Mouse (Mus musculus): Measurements from ENCODE around the gene Dusp27. TPM values are rescaled to one million over a fixed set of nuclear protein-coding genes. Genes with fewer than 3 reads are reported as not detected.

The Dusp27 gene
- polyA plus RNA-seq (2014; fragmentation: Nextera tagmentation; extraction: Ambion mirVana), result 1.9 and 2.2 TPM in 2 replicates

- Histone ChIP-seq H3K4me3 (ENCODE audit: low read depth, low read length) (no peak within 1 kb of the TSS), H3K36me3 (ENCODE audit: control insufficient read depth, insufficient read depth, low read length) (no peaks in the 10 kb centered on the region), H3K27ac (replicated peaks; ENCODE audit: low read depth, low read length) (no peak within 1 kb of the TSS), H3K27me3 (ENCODE audit: control insufficient read depth, insufficient read depth, low read length) (no peaks in the 10 kb centered on the region), H3K4me2 (ENCODE audit: low read depth, severe bottlenecking) (peak within 1 kb of the TSS; percentile 2; the same call in 1 of the 2 replicates), H3K4me1 (ENCODE audit: control insufficient read depth, insufficient read depth, low read length) (peaks cover 22% of the 10 kb centered on the region), H3K9ac (ENCODE audit: low read length) (no peak within 1 kb of the TSS), H3K9me3 (ENCODE audit: control insufficient read depth, low read length) (no peaks in the 10 kb centered on the region)
- 0 out of 2 replicates have a peak, but pooled peaks have one; percentile 35 for ATAC-seq (ENCODE audit: insufficient number of reproducible peaks, low FRiP score, low TSS enrichment, low read depth)
- 41% methylated on average over 4 of the region's 4 CpGs for WGBS
- DNase-seq (ENCODE audit: low spot score), result no peak
Measured at GRCm38 (mm10) chr1:166127719-166128118, at the start of gene Dusp27. Gene Dusp27 (minus strand): TSS chr1:166127922.

- no peak overlapping the region for H3K27ac ChIP-seq (replicated peaks; ENCODE audit: low read depth, low read length)
- no peak overlapping the region for H3K4me3 ChIP-seq (ENCODE audit: low read depth, low read length)
- H3K4me2 ChIP-seq (ENCODE audit: low read depth, severe bottlenecking), result no peak overlapping the region
- ATAC-seq (ENCODE audit: insufficient number of reproducible peaks, low FRiP score, low TSS enrichment, low read depth) (no peak), DNase-seq (ENCODE audit: low spot score) (no peak)
- no peaks in the 10 kb centered on the region for H3K9me3 ChIP-seq (ENCODE audit: control insufficient read depth, low read length)
- 48% methylated on average over 9 of the region's 9 CpGs for WGBS
- H3K27me3 ChIP-seq (ENCODE audit: control insufficient read depth, insufficient read depth, low read length), result no peaks in the 10 kb centered on the region
- H3K9ac ChIP-seq (ENCODE audit: low read length), result no peak overlapping the region
- no peaks in the 10 kb centered on the region for H3K36me3 ChIP-seq (ENCODE audit: control insufficient read depth, insufficient read depth, low read length)
- no peaks in the 10 kb centered on the region for H3K4me1 ChIP-seq (ENCODE audit: control insufficient read depth, insufficient read depth, low read length)
Measured at GRCm38 (mm10) chr1:166173621-166174020, 45.9 kb upstream of the Dusp27 start.

- Histone ChIP-seq H3K27me3 (ENCODE audit: control insufficient read depth, insufficient read depth, low read length) (no peaks in the 10 kb centered on the region), H3K36me3 (ENCODE audit: control insufficient read depth, insufficient read depth, low read length) (no peaks in the 10 kb centered on the region), H3K9me3 (ENCODE audit: control insufficient read depth, low read length) (no peaks in the 10 kb centered on the region), H3K27ac (replicated peaks; ENCODE audit: low read depth, low read length) (no peak overlapping the region), H3K4me1 (ENCODE audit: control insufficient read depth, insufficient read depth, low read length) (no peaks in the 10 kb centered on the region), H3K4me2 (ENCODE audit: low read depth, severe bottlenecking) (no peak overlapping the region), H3K9ac (ENCODE audit: low read length) (no peak overlapping the region), H3K4me3 (ENCODE audit: low read depth, low read length) (no peak overlapping the region)
- WGBS, result 91% methylated on average over 3 of the region's 3 CpGs
- DNase-seq (ENCODE audit: low spot score), result no peak
- ATAC-seq (ENCODE audit: insufficient number of reproducible peaks, low FRiP score, low TSS enrichment, low read depth), result no peak
Measured at GRCm38 (mm10) chr1:166172992-166173391, 45.3 kb upstream of the Dusp27 start.

GRCm38 (mm10) chr1:166170852-166171251 lies 43.1 kb upstream of the Dusp27 start:
- Histone ChIP-seq H3K27ac (replicated peaks; ENCODE audit: low read depth, low read length) (no peak overlapping the region), H3K36me3 (ENCODE audit: control insufficient read depth, insufficient read depth, low read length) (no peaks in the 10 kb centered on the region), H3K27me3 (ENCODE audit: control insufficient read depth, insufficient read depth, low read length) (no peaks in the 10 kb centered on the region), H3K4me1 (ENCODE audit: control insufficient read depth, insufficient read depth, low read length) (no peaks in the 10 kb centered on the region), H3K9ac (ENCODE audit: low read length) (no peak overlapping the region), H3K9me3 (ENCODE audit: control insufficient read depth, low read length) (no peaks in the 10 kb centered on the region), H3K4me2 (ENCODE audit: low read depth, severe bottlenecking) (no peak overlapping the region), H3K4me3 (ENCODE audit: low read depth, low read length) (no peak overlapping the region)
- no peak for DNase-seq (ENCODE audit: low spot score)
- no peak for ATAC-seq (ENCODE audit: insufficient number of reproducible peaks, low FRiP score, low TSS enrichment, low read depth)
- 92% methylated on average over 12 of the region's 12 CpGs for WGBS

GRCm38 (mm10) chr1:166169713-166170112 lies 42.0 kb upstream of the Dusp27 start:
- Histone ChIP-seq H3K9ac (ENCODE audit: low read length) (no peak overlapping the region), H3K27me3 (ENCODE audit: control insufficient read depth, insufficient read depth, low read length) (no peaks in the 10 kb centered on the region), H3K27ac (replicated peaks; ENCODE audit: low read depth, low read length) (no peak overlapping the region), H3K4me1 (ENCODE audit: control insufficient read depth, insufficient read depth, low read length) (no peaks in the 10 kb centered on the region), H3K36me3 (ENCODE audit: control insufficient read depth, insufficient read depth, low read length) (no peaks in the 10 kb centered on the region), H3K4me3 (ENCODE audit: low read depth, low read length) (no peak overlapping the region), H3K9me3 (ENCODE audit: control insufficient read depth, low read length) (no peaks in the 10 kb centered on the region), H3K4me2 (ENCODE audit: low read depth, severe bottlenecking) (no peak overlapping the region)
- ATAC-seq (ENCODE audit: insufficient number of reproducible peaks, low FRiP score, low TSS enrichment, low read depth) (no peak), DNase-seq (ENCODE audit: low spot score) (no peak)
- 86% methylated on average over 7 of the region's 7 CpGs for WGBS

- Histone ChIP-seq H3K36me3 (ENCODE audit: control insufficient read depth, insufficient read depth, low read length) (no peaks in the 10 kb centered on the region), H3K4me1 (ENCODE audit: control insufficient read depth, insufficient read depth, low read length) (no peaks in the 10 kb centered on the region), H3K27me3 (ENCODE audit: control insufficient read depth, insufficient read depth, low read length) (no peaks in the 10 kb centered on the region), H3K4me3 (ENCODE audit: low read depth, low read length) (no peak overlapping the region), H3K9me3 (ENCODE audit: control insufficient read depth, low read length) (no peaks in the 10 kb centered on the region), H3K4me2 (ENCODE audit: low read depth, severe bottlenecking) (no peak overlapping the region), H3K27ac (replicated peaks; ENCODE audit: low read depth, low read length) (no peak overlapping the region), H3K9ac (ENCODE audit: low read length) (no peak overlapping the region)
- 92% methylated on average over 7 of the region's 7 CpGs for WGBS
- ATAC-seq (ENCODE audit: insufficient number of reproducible peaks, low FRiP score, low TSS enrichment, low read depth) (no peak), DNase-seq (ENCODE audit: low spot score) (no peak)
Measured at GRCm38 (mm10) chr1:166168017-166168416, 40.3 kb upstream of the Dusp27 start.

- ATAC-seq (ENCODE audit: insufficient number of reproducible peaks, low FRiP score, low TSS enrichment, low read depth), result no peak
- H3K27me3 ChIP-seq (ENCODE audit: control insufficient read depth, insufficient read depth, low read length), result no peaks in the 10 kb centered on the region
- no peak overlapping the region for H3K27ac ChIP-seq (replicated peaks; ENCODE audit: low read depth, low read length)
- DNase-seq (ENCODE audit: low spot score), result no peak
- H3K9ac ChIP-seq (ENCODE audit: low read length), result no peak overlapping the region
- no peaks in the 10 kb centered on the region for H3K4me1 ChIP-seq (ENCODE audit: control insufficient read depth, insufficient read depth, low read length)
- H3K4me3 ChIP-seq (ENCODE audit: low read depth, low read length), result no peak overlapping the region
- H3K4me2 ChIP-seq (ENCODE audit: low read depth, severe bottlenecking), result no peak overlapping the region
- H3K36me3 ChIP-seq (ENCODE audit: control insufficient read depth, insufficient read depth, low read length), result no peaks in the 10 kb centered on the region
- H3K9me3 ChIP-seq (ENCODE audit: control insufficient read depth, low read length), result no peaks in the 10 kb centered on the region
- WGBS, result 87% methylated on average over 4 of the region's 4 CpGs
Measured at GRCm38 (mm10) chr1:166167405-166167804, 39.7 kb upstream of the Dusp27 start.

- Histone ChIP-seq H3K4me3 (ENCODE audit: low read depth, low read length) (no peak overlapping the region), H3K27ac (replicated peaks; ENCODE audit: low read depth, low read length) (no peak overlapping the region), H3K9ac (ENCODE audit: low read length) (no peak overlapping the region), H3K9me3 (ENCODE audit: control insufficient read depth, low read length) (no peaks in the 10 kb centered on the region), H3K4me2 (ENCODE audit: low read depth, severe bottlenecking) (no peak overlapping the region), H3K4me1 (ENCODE audit: control insufficient read depth, insufficient read depth, low read length) (no peaks in the 10 kb centered on the region), H3K36me3 (ENCODE audit: control insufficient read depth, insufficient read depth, low read length) (no peaks in the 10 kb centered on the region), H3K27me3 (ENCODE audit: control insufficient read depth, insufficient read depth, low read length) (no peaks in the 10 kb centered on the region)
- 95% methylated on average over 9 of the region's 9 CpGs for WGBS
- DNase-seq (ENCODE audit: low spot score) (no peak), ATAC-seq (ENCODE audit: insufficient number of reproducible peaks, low FRiP score, low TSS enrichment, low read depth) (no peak)
Measured at GRCm38 (mm10) chr1:166165159-166165558, 37.4 kb upstream of the Dusp27 start.

GRCm38 (mm10) chr1:166164580-166164979 lies 36.9 kb upstream of the Dusp27 start:
- Histone ChIP-seq H3K9me3 (ENCODE audit: control insufficient read depth, low read length) (no peaks in the 10 kb centered on the region), H3K36me3 (ENCODE audit: control insufficient read depth, insufficient read depth, low read length) (no peaks in the 10 kb centered on the region), H3K27me3 (ENCODE audit: control insufficient read depth, insufficient read depth, low read length) (no peaks in the 10 kb centered on the region), H3K4me3 (ENCODE audit: low read depth, low read length) (no peak overlapping the region), H3K9ac (ENCODE audit: low read length) (no peak overlapping the region), H3K4me1 (ENCODE audit: control insufficient read depth, insufficient read depth, low read length) (no peaks in the 10 kb centered on the region), H3K27ac (replicated peaks; ENCODE audit: low read depth, low read length) (no peak overlapping the region), H3K4me2 (ENCODE audit: low read depth, severe bottlenecking) (no peak overlapping the region)
- ATAC-seq (ENCODE audit: insufficient number of reproducible peaks, low FRiP score, low TSS enrichment, low read depth) (no peak), DNase-seq (ENCODE audit: low spot score) (no peak)
- WGBS, result 88% methylated on average over 14 of the region's 14 CpGs

All from limb, embryonic 11.5 days (tissue).